In genomic region chr12:42369029-42369577, GRCm38 (mm10) we compare ENCODE assay signal across 20 mouse cellular contexts.
DNase-seq lines count a peak whose midpoint lies in the region; ATAC-seq lines count a peak whose summit lies in the region.
"Had no signal": no experiment of that assay in that cellular context is flagged by ENCODE, and none has a peak within 500 bp of the region (broad histone marks: within the 10 kb centered on the region; RNA-seq: fewer than 3 reads in every experiment).

No protein-coding gene starts in this region.

- peak; percentile 34; the same call in 1 of the 2 replicates for ATAC-seq in hindbrain, embryonic 14.5 days (ENCODE audit: low FRiP score)
- peak; percentile 68; the same call in 1 of the 2 replicates for ATAC-seq in midbrain, embryonic 14.5 days (ENCODE audit: low FRiP score, low TSS enrichment)
- peak; percentile 63 for ATAC-seq in midbrain, embryonic 15.5 days (replicated peaks)
- ATAC-seq: inflammation-experienced regulatory T-cells, adult 6 months; intestine, postnatal 0 days had no signal

- 66% methylated on average over 2 of the region's 2 CpGs for WGBS in hindbrain, embryonic 14.5 days
- WGBS in hindbrain, embryonic 10.5 days: 87% methylated on average over 2 of the region's 2 CpGs
- WGBS in midbrain, embryonic 14.5 days: 40% methylated on average over 2 of the region's 2 CpGs
- WGBS in midbrain, embryonic 10.5 days: 89% methylated on average over 2 of the region's 2 CpGs
- 48% methylated on average over 2 of the region's 2 CpGs for WGBS in midbrain, embryonic 15.5 days

- no peaks in the 10 kb centered on the region for H3K4me1 ChIP-seq in hindbrain, embryonic 14.5 days (replicated peaks; ENCODE audit: control insufficient read depth, insufficient read depth, low read length)
- H3K4me1 ChIP-seq in hindbrain, embryonic 10.5 days (replicated peaks): no peaks in the 10 kb centered on the region
- H3K4me1 ChIP-seq in midbrain, embryonic 14.5 days (ENCODE audit: control insufficient read depth, insufficient read depth, low read length): no peaks in the 10 kb centered on the region
- no peaks in the 10 kb centered on the region for H3K4me1 ChIP-seq in midbrain, embryonic 10.5 days
- H3K4me1 ChIP-seq in midbrain, embryonic 15.5 days: no peaks in the 10 kb centered on the region
- H3K4me1 ChIP-seq: embryonic facial prominence, embryonic 13.5 days; heart, embryonic 10.5 days; hindbrain, embryonic 13.5 days had no signal

- H3K27me3 ChIP-seq in hindbrain, embryonic 14.5 days (ENCODE audit: control insufficient read depth, insufficient read depth, low read length): no peaks in the 10 kb centered on the region
- no peaks in the 10 kb centered on the region for H3K27me3 ChIP-seq in hindbrain, embryonic 10.5 days (ENCODE audit: insufficient read depth, poor library complexity, severe bottlenecking)
- no peaks in the 10 kb centered on the region for H3K27me3 ChIP-seq in midbrain, embryonic 14.5 days (ENCODE audit: control insufficient read depth, insufficient read depth, low read length)
- no peaks in the 10 kb centered on the region for H3K27me3 ChIP-seq in midbrain, embryonic 10.5 days (ENCODE audit: low read depth, poor library complexity, severe bottlenecking)
- no peaks in the 10 kb centered on the region for H3K27me3 ChIP-seq in midbrain, embryonic 15.5 days (replicated peaks)
- H3K27me3 ChIP-seq: embryonic facial prominence, embryonic 13.5 days; hindbrain, embryonic 13.5 days had no signal

- H3K9me3 ChIP-seq in hindbrain, embryonic 14.5 days (ENCODE audit: control insufficient read depth, low read length): no peaks in the 10 kb centered on the region
- no peaks in the 10 kb centered on the region for H3K9me3 ChIP-seq in hindbrain, embryonic 10.5 days
- no peaks in the 10 kb centered on the region for H3K9me3 ChIP-seq in midbrain, embryonic 14.5 days (ENCODE audit: control insufficient read depth, low read length)
- no peaks in the 10 kb centered on the region for H3K9me3 ChIP-seq in midbrain, embryonic 10.5 days (replicated peaks)
- no peaks in the 10 kb centered on the region for H3K9me3 ChIP-seq in midbrain, embryonic 15.5 days
- H3K9me3 ChIP-seq: embryonic facial prominence, embryonic 13.5 days; heart, embryonic 10.5 days; hindbrain, embryonic 13.5 days had no signal

- no peaks in the 10 kb centered on the region for H3K36me3 ChIP-seq in hindbrain, embryonic 14.5 days (replicated peaks; ENCODE audit: control insufficient read depth, insufficient read depth)
- H3K36me3 ChIP-seq in hindbrain, embryonic 10.5 days: no peaks in the 10 kb centered on the region
- no peaks in the 10 kb centered on the region for H3K36me3 ChIP-seq in midbrain, embryonic 14.5 days (ENCODE audit: control insufficient read depth, insufficient read depth, low read length)
- H3K36me3 ChIP-seq in midbrain, embryonic 10.5 days: no peaks in the 10 kb centered on the region
- no peaks in the 10 kb centered on the region for H3K36me3 ChIP-seq in midbrain, embryonic 15.5 days (replicated peaks)
- H3K36me3 ChIP-seq: embryonic facial prominence, embryonic 13.5 days; heart, embryonic 10.5 days; hindbrain, embryonic 13.5 days had no signal

- H3K4me2 ChIP-seq in hindbrain, embryonic 14.5 days (replicated peaks): no peak overlapping the region
- no peak overlapping the region for H3K4me2 ChIP-seq in midbrain, embryonic 14.5 days (ENCODE audit: low read length)
- no peak overlapping the region for H3K4me2 ChIP-seq in midbrain, embryonic 15.5 days
- H3K4me2 ChIP-seq: embryonic facial prominence, embryonic 13.5 days; hindbrain, embryonic 13.5 days had no signal

- H3K27ac ChIP-seq in hindbrain, embryonic 14.5 days: no peak overlapping the region
- no peak overlapping the region for H3K27ac ChIP-seq in hindbrain, embryonic 10.5 days
- no peak overlapping the region for H3K27ac ChIP-seq in midbrain, embryonic 14.5 days (replicated peaks; ENCODE audit: low read depth, low read length)
- H3K27ac ChIP-seq in midbrain, embryonic 10.5 days (replicated peaks): no peak overlapping the region
- no peak overlapping the region for H3K27ac ChIP-seq in midbrain, embryonic 15.5 days
- H3K27ac ChIP-seq: embryonic facial prominence, embryonic 13.5 days; heart, embryonic 10.5 days; hindbrain, embryonic 13.5 days had no signal

- H3K4me3 ChIP-seq in hindbrain, embryonic 14.5 days (replicated peaks; ENCODE audit: low read length): no peak overlapping the region
- H3K4me3 ChIP-seq in hindbrain, embryonic 10.5 days: no peak overlapping the region
- H3K4me3 ChIP-seq in midbrain, embryonic 14.5 days (replicated peaks; ENCODE audit: low read depth, low read length): no peak overlapping the region
- H3K4me3 ChIP-seq in midbrain, embryonic 10.5 days: no peak overlapping the region
- H3K4me3 ChIP-seq in midbrain, embryonic 15.5 days: no peak overlapping the region
- H3K4me3 ChIP-seq: embryonic facial prominence, embryonic 13.5 days; heart, embryonic 10.5 days; hindbrain, embryonic 13.5 days had no signal

- no peak overlapping the region for H3K9ac ChIP-seq in hindbrain, embryonic 14.5 days
- H3K9ac ChIP-seq in midbrain, embryonic 14.5 days (replicated peaks; ENCODE audit: low read length): no peak overlapping the region
- no peak overlapping the region for H3K9ac ChIP-seq in midbrain, embryonic 15.5 days
- H3K9ac ChIP-seq: embryonic facial prominence, embryonic 13.5 days; hindbrain, embryonic 13.5 days had no signal

- no peak for DNase-seq in hindbrain, embryonic 14.5 days (ENCODE audit: low spot score)
- no peak for DNase-seq in hindbrain, embryonic 10.5 days (ENCODE audit: low spot score)
- peak; percentile 35 for DNase-seq in midbrain, embryonic 14.5 days
- DNase-seq in midbrain, embryonic 10.5 days (ENCODE audit: low spot score): no peak
- DNase-seq in embryo, embryonic 10 days (ENCODE audit: low spot score): no peak
- DNase-seq: adrenal gland, adult 8-10 months; adrenal gland, postnatal 36 days; cerebellum, adult 11 months; cerebellum, adult 8-10 months; cerebellum, postnatal 14 days; gastrocnemius, postnatal 10 days; heart, adult 18-20 months; heart, postnatal 10 days; heart, postnatal 4 days had no signal
